Mouse (Mus musculus) olfactory bulb, adult 2 months (tissue): ENCODE results near the gene Cdkn2d.

Experiments used
- CTCF ChIP-seq: fragments of 200-500 bp; IDR thresholded peaks from 2 replicates; pipeline ENCODE4 v1.5.1; 2012; ENCODE audit warnings: low read depth, mild to moderate bottlenecking, low read length, moderate library complexity; ENCODE audit not compliant: insufficient read depth
- POLR2A ChIP-seq: fragments of 200-500 bp; IDR thresholded peaks from 2 replicates; pipeline ENCODE4 v1.6.1; 2012; ENCODE audit warnings: mild to moderate bottlenecking, low read depth, low read length, moderate library complexity; ENCODE audit not compliant: insufficient read depth

DNA sequence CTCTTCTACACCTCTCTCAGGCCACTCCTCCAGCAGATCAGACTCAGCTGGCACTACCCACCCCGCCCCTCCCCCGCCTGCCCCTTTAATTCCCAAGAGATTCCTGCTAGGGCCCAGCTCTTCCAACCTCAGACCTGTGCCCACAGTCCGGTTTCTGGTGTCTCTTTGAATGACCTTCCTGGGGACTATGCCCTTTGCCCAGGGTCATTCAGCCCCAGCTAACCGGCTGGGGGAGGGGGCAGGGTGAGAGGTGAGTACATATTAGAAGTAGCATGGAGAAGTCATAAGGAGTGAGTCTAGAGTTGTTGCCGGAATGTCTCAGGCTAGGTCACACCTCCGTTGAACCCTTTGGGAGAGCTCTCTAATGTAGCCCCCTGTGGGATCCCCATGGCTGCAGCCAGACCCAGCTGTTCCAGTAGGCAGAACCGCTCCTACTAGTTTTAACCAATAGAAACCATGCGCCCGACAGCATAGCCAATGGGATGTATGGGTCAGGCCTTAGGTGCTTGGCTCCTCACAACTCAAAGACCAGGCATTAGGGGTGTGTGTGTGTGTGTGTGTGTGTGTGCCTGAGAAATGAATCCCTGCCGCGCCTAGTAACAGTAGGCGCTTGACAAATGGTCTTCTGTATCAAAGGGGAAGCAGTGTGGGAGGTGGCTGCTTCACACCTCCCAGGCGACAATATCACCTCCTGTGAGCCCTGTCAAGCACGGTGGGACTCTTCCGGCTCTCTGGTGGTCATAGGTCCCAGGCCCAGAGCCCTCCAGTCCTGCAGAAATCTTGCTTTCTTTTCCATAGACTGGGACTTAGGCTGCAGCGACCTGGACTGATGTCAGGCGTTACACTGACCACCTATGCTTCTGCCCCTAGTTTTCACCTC lies 41.3 kb downstream of the Cdkn2d start:
- TF ChIP-seq CTCF, result no peak
- no peak for TF ChIP-seq POLR2A
